Mouse (Mus musculus) hindbrain, embryonic 10.5 days (tissue): Measurements from ENCODE around the gene Nfix. TPM values are rescaled to one million over a fixed set of nuclear protein-coding genes. Genes with fewer than 3 reads are reported as not detected.
"Not testable (repeated sequence)": the region's sequence is repeated elsewhere in the genome, so short reads cannot be mapped to it uniquely, and the experiment has no call there.

Experiments used
- DNase-seq: peaks from one replicate; pipeline ENCODE4 v3.0.0-alpha.2; 2017; ENCODE audit warnings: low spot score
- H3K27ac ChIP-seq: fragments of 300-500 bp; sonication (generic); 2 replicates; pipeline ENCODE4 v1.5.1; 2016; ENCODE audit warnings: mild to moderate bottlenecking, moderate library complexity
- H3K27me3 ChIP-seq: fragments of 300-500 bp; sonication (generic); 2 replicates; pipeline ENCODE4 v1.6.1; 2016; ENCODE audit warnings: mild to moderate bottlenecking; ENCODE audit not compliant: poor library complexity, insufficient read depth, severe bottlenecking
- H3K36me3 ChIP-seq: fragments of 300-500 bp; sonication (generic); 2 replicates; pipeline ENCODE4 v1.6.1; 2016; ENCODE audit warnings: mild to moderate bottlenecking, moderate library complexity
- H3K4me1 ChIP-seq: fragments of 300-500 bp; sonication (generic); replicated peaks from 2 replicates; pipeline ENCODE4 v1.6.1; 2016; ENCODE audit warnings: mild to moderate bottlenecking
- H3K4me3 ChIP-seq: fragments of 300-500 bp; sonication (generic); 2 replicates; pipeline ENCODE4 v1.5.1; 2016; ENCODE audit warnings: mild to moderate bottlenecking, moderate library complexity
- H3K9me3 ChIP-seq: fragments of 300-500 bp; sonication (generic); 2 replicates; pipeline ENCODE4 v1.6.1; 2016; ENCODE audit warnings: mild to moderate bottlenecking, moderate library complexity
- WGBS: fragments of 180-500 bp; shearing (Covaris S2); methylation state at CpG from one replicate; pipeline ENCODE4 v1.1.7; 2016; 5-methylcytosine and 5-hydroxymethylcytosine counted together
- polyA plus RNA-seq: library from polyadenylated mRNA; unstranded; fragments of >200 nt; fragmentation: Nextera tagmentation; extraction: Ambion mirVana; gene quantifications from 2 replicates; pipeline ENCODE4 v1.2.1, GENCODE M21; 2016

The Nfix gene
- polyA plus RNA-seq, 1 experiment from 2014 or later = 0.29 TPM

GRCm38 (mm10) chr8:84693332-84693731, 106.8 kb downstream of the Nfix start:
- no peaks in the 10 kb centered on the region for H3K9me3 ChIP-seq
- peaks cover 22% of the 10 kb centered on the region for H3K4me1 ChIP-seq
- no peak for DNase-seq
- H3K27me3 ChIP-seq = no peaks in the 10 kb centered on the region
- 78% methylated on average over 4 of the region's 4 CpGs for WGBS
- H3K27ac ChIP-seq = no peak overlapping the region
- H3K36me3 ChIP-seq = peaks cover 77% of the 10 kb centered on the region
- H3K4me3 ChIP-seq = no peak overlapping the region

DNA sequence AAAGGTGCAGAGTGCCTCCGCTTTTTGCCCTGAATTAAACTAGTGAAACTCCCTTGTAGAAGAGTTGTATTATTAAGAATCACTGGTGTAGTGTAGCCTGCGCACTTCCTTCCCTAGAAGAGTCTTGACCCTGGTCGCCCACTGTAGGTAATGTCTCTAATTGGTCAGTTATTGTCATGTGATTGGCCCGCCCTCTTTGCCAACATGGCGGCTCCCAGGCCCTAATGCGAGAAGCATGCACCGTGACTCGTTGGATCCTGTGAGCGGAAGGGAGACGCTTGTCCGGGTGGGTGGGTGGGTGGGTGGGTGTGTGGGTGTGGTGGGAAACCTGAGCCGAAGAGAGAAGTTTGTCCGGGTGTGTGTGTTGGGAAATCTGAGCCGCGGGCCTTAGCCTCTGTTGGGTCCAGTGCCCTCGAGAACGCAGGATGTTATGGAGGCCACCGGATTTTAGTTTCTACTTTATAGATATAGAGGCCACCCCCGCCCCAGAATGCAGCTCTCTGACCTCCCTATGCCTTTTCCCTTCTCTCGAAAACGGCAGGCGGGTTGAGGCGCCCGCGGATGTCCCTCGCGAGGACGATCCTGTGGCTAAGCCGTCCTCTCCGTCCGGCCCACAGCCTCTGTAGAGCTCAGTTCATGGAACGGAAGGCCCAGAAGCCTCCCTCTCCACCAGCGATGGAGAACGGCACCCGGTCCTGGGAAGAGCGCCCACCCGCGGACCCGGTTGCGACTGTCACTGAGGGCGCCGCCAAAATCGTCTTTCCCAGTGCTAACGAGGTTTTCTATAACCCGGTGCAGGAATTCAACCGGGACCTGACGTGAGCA, 110.8 kb downstream of the Nfix start:
- Histone ChIP-seq H3K4me3 (peak overlapping the region; percentile 97), H3K36me3 (peaks cover 46% of the 10 kb centered on the region), H3K4me1 (peaks cover 55% of the 10 kb centered on the region), H3K27me3 (no peaks in the 10 kb centered on the region), H3K9me3 (no peaks in the 10 kb centered on the region), H3K27ac (peak overlapping the region; percentile 86)
- under 1% methylated on average over 47 of the region's 47 CpGs for WGBS
- peak; percentile 86 for DNase-seq

GRCm38 (mm10) chr8:84687705-84688100, 112.4 kb downstream of the Nfix start, which contains the start of gene Nacc1:
TSS of gene Nacc1 (minus strand) at chr8:84687862.
- peak within 1 kb of the TSS; percentile 100 for H3K4me3 ChIP-seq
- no peaks in the 10 kb centered on the region for H3K27me3 ChIP-seq
- H3K9me3 ChIP-seq = no peaks in the 10 kb centered on the region
- H3K4me1 ChIP-seq = peaks cover 55% of the 10 kb centered on the region
- under 1% methylated on average over 37 of the region's 37 CpGs for WGBS
- peak within 1 kb of the TSS; percentile 99 for H3K27ac ChIP-seq
- peaks cover 46% of the 10 kb centered on the region for H3K36me3 ChIP-seq
- DNase-seq = peak; percentile 87

GRCm38 (mm10) chr8:84687003-84687704, 113.0 kb downstream of the Nfix start:
- under 1% methylated on average over 62 of the region's 62 CpGs for WGBS
- Histone ChIP-seq H3K4me1 (peaks cover 55% of the 10 kb centered on the region), H3K36me3 (peaks cover 46% of the 10 kb centered on the region), H3K9me3 (no peaks in the 10 kb centered on the region), H3K4me3 (peak overlapping the region; percentile 100), H3K27me3 (no peaks in the 10 kb centered on the region), H3K27ac (peak overlapping the region; percentile 99)
- DNase-seq = peak; percentile 73

DNA sequence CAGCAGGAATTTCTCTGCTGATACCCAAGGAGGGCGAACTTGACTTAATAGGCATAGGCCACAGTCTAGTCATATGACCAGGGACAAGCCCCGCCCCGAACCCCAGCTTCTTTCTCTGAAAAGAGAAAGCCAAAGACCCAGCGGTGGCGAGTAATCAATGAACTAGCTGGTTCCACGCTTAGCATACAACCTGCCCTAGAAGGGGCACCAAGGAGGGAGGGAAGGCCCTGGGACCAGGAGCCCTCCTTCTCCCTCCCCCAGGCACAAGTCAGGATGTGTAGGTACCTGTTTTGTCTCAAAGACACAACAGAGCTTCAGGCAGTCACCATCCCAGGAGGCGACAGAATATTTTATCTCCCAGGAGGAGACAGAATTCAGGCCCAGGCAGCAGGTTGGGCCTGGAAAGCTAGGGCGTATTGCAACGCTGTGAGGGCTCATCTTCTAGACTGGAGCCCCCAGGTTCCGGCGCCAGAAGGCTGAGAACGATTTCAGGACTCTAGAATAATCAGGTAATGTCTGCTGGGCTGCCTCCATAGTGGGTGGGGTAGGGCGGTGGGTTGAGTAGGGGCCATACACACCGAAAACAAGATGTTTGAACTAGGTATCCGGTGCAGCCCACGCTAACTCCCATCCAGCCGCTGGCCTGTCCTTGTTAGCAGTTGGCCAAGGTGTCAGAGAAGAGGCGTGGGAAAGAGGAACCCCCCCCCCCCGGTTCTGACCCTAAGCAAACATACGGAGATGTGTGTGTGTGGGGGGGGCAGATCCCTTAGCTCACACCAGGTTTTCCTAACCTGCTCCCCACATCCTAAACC, 113.7 kb downstream of the Nfix start, which contains the start of gene Trmt1:
Gene Trmt1, plus strand, starts transcription at position 117 of the 812 bp plus-strand sequence.
- Histone ChIP-seq H3K27ac (peak within 1 kb of the TSS; percentile 99), H3K36me3 (peaks cover 46% of the 10 kb centered on the region), H3K4me3 (peak within 1 kb of the TSS; percentile 100), H3K27me3 (no peaks in the 10 kb centered on the region), H3K4me1 (peaks cover 55% of the 10 kb centered on the region), H3K9me3 (no peaks in the 10 kb centered on the region)
- WGBS = 10% methylated on average over 20 of the region's 20 CpGs
- DNase-seq = no peak

DNA sequence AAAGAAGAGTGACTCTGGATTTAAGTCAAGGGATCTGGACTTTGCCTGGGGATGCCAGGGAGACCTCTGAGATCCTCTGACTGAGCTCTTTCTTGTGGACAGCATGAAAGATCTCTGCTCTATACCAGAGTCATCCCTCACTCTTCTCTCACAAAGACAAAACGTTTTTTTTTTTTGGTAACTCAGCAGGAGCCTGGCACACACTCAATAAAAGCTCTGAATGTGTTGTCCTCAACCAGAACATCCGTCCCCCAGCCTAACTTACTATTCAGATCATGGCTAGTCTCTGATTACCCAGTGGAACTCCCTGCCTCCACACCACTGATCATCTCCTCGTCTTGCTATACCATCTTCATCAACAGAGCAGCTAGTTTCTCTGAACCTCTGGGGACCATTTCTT, 115.6 kb downstream of the Nfix start:
- no peak for DNase-seq
- H3K9me3 ChIP-seq = no peaks in the 10 kb centered on the region
- peaks cover 41% of the 10 kb centered on the region for H3K4me1 ChIP-seq
- H3K27me3 ChIP-seq = no peaks in the 10 kb centered on the region
- no peak overlapping the region for H3K27ac ChIP-seq
- peaks cover 55% of the 10 kb centered on the region for H3K36me3 ChIP-seq
- 0 out of 2 replicates have a peak overlapping the region, but pooled peaks have one; percentile 6 for H3K4me3 ChIP-seq
- 45% methylated on average over 3 of the region's 3 CpGs for WGBS

DNA sequence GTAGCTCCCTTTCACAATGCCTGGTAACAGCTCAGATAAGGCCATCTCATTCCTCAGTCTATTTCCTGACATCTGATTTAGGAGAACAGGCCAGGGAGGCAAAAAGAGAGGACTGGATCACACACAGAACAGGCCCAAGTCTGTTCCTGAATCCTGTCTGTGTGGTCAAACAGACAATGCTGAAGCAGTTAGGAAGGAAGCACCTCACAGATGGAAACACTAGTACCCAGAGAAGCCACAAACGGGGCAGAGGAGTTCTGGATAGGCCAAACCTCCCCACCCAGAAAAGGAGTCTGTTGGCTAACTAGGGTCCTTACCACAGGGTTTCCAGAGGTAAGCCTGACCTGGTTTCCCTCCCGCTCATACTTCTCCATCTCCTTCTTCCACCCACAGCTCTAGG, 117.9 kb downstream of the Nfix start:
- DNase-seq = no peak
- peaks cover 26% of the 10 kb centered on the region for H3K4me1 ChIP-seq
- no peak overlapping the region for H3K27ac ChIP-seq
- 93% methylated on average over 2 of the region's 2 CpGs for WGBS
- no peaks in the 10 kb centered on the region for H3K9me3 ChIP-seq
- H3K27me3 ChIP-seq = no peaks in the 10 kb centered on the region
- peaks cover 65% of the 10 kb centered on the region for H3K36me3 ChIP-seq
- H3K4me3 ChIP-seq = no peak overlapping the region

DNA sequence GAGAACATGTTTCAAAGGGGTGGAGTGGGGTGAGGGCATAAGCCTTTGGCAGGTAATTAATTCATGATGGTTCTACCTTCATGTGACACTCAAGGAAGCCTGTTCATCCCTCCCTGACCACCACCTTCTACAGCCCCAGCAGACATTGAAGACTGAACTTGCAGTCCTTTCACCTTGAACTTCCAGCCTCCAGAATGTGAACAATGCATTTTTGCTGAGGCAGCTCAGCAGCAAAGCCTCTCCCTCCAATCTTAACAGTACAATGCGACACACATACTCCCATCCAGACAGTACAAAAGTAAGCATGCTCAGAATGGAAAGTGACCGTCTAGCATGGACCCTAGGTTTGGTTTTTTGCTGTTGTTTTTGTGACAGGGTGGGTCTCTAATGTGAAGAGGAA, 118.7 kb downstream of the Nfix start:
- Histone ChIP-seq H3K27ac (no peak overlapping the region), H3K4me1 (peaks cover 21% of the 10 kb centered on the region), H3K9me3 (no peaks in the 10 kb centered on the region), H3K4me3 (no peak overlapping the region), H3K27me3 (no peaks in the 10 kb centered on the region), H3K36me3 (peaks cover 73% of the 10 kb centered on the region)
- 89% methylated on average over 2 of the region's 2 CpGs for WGBS
- no peak for DNase-seq

DNA sequence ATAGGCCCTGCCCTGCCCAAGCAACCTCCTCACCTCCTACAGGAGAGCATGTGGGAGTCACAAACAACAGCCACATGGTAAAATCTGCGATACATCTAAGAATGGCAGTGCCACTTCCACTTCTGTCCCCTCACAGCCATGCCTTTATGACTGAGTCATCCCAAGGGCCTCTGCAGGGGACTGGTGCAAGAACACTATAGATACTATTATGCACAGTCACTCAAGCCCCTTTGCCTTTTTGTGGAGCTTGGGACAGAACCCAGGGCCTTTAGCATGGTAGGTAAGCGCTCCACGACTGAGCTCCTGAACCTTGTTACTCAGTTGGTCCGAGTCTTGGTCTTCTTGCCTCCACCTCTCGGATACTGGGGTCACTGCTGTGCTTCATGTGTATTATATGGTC, 122.8 kb downstream of the Nfix start:
- no peaks in the 10 kb centered on the region for H3K4me1 ChIP-seq
- DNase-seq = no peak
- no peaks in the 10 kb centered on the region for H3K9me3 ChIP-seq
- no peak overlapping the region for H3K27ac ChIP-seq
- no peak overlapping the region for H3K4me3 ChIP-seq
- no peaks in the 10 kb centered on the region for H3K27me3 ChIP-seq
- 96% methylated on average over 5 of the region's 5 CpGs for WGBS
- peaks cover 86% of the 10 kb centered on the region for H3K36me3 ChIP-seq

- peaks cover 80% of the 10 kb centered on the region for H3K36me3 ChIP-seq
- WGBS = 91% methylated on average over 5 of the region's 5 CpGs
Measured at GRCm38 (mm10) chr8:84670295-84671006, 129.7 kb downstream of the Nfix start.

GRCm38 (mm10) chr8:84668731-84669485, 131.2 kb downstream of the Nfix start:
- DNase-seq = no peak
- H3K27me3 ChIP-seq = no peaks in the 10 kb centered on the region
- H3K4me3 ChIP-seq = no peak overlapping the region
- H3K4me1 ChIP-seq = peaks cover 16% of the 10 kb centered on the region
- H3K36me3 ChIP-seq = peaks cover 65% of the 10 kb centered on the region
- no peaks in the 10 kb centered on the region for H3K9me3 ChIP-seq
- no peak overlapping the region for H3K27ac ChIP-seq
- 88% methylated on average over 6 of the region's 6 CpGs for WGBS

More at GRCm38 (mm10) chr8:84670295-84671006, 129.7 kb downstream of the Nfix start:
- H3K4me3 ChIP-seq, H3K9me3 ChIP-seq, H3K27me3 ChIP-seq, DNase-seq, H3K27ac ChIP-seq: not testable (repeated sequence)
- H3K4me1 ChIP-seq = peaks cover 11% of the 10 kb centered on the region
